Mouse (Mus musculus): Measurements from ENCODE around the gene Ppargc1a.

Gene Ppargc1a

GRCm38 (mm10) chr5:51412303-51413117 is 155.0 kb downstream of the Ppargc1a start:
- no peak for DNase-seq (ENCODE audit: low read depth, low spot score)

- no peak for DNase-seq (ENCODE audit: low read depth, low spot score)
These were observed 157.5 kb downstream of the Ppargc1a start for GRCm38 (mm10) chr5:51410006-51410405.

GRCm38 (mm10) chr5:51406406-51406805 is 161.1 kb downstream of the Ppargc1a start:
- no peak for DNase-seq (ENCODE audit: low read depth, low spot score)

Measured in brain, embryonic 18.5 days (tissue).